Mouse (Mus musculus) heart, embryonic 13.5 days (tissue): ENCODE data around the gene Tle3. TPM values are rescaled to one million over a fixed set of nuclear protein-coding genes. Genes with fewer than 3 reads are reported as not detected.

Experiments
- ATAC-seq: fragments of 200-750 bp; cut with Nextera tagmentation; 2 replicates; pipeline ENCODE4 v1.8.0; 2017; ENCODE audit warnings: moderate TSS enrichment; ENCODE audit not compliant: insufficient number of reproducible peaks, low FRiP score, low TSS enrichment; ENCODE audit errors: extremely low read depth
- H3K27ac ChIP-seq: fragments of 300-500 bp; sonication (generic); replicated peaks from 2 replicates; pipeline ENCODE4 v1.5.1; 2015; ENCODE audit warnings: moderate library complexity, mild to moderate bottlenecking, inconsistent platforms
- H3K27me3 ChIP-seq: fragments of 300-500 bp; sonication (generic); replicated peaks from 2 replicates; pipeline ENCODE4 v1.6.1; 2015; ENCODE audit warnings: mild to moderate bottlenecking, inconsistent platforms
- H3K36me3 ChIP-seq: fragments of 300-500 bp; sonication (generic); 2 replicates; pipeline ENCODE4 v1.6.1; 2015; ENCODE audit warnings: mild to moderate bottlenecking, inconsistent platforms
- H3K4me1 ChIP-seq: fragments of 300-500 bp; sonication (generic); 2 replicates; pipeline ENCODE4 v1.6.1; 2015; ENCODE audit warnings: inconsistent platforms
- H3K4me2 ChIP-seq: fragments of 300-500 bp; sonication (generic); 2 replicates; pipeline ENCODE4 v1.6.1; 2015; ENCODE audit warnings: inconsistent platforms, mild to moderate bottlenecking, moderate library complexity
- H3K4me3 ChIP-seq: fragments of 300-500 bp; sonication (generic); 2 replicates; pipeline ENCODE4 v1.5.1; 2015; ENCODE audit warnings: moderate library complexity, mild to moderate bottlenecking, inconsistent platforms
- H3K9ac ChIP-seq: fragments of 300-500 bp; sonication (generic); 2 replicates; pipeline ENCODE4 v1.6.1; 2015; ENCODE audit warnings: inconsistent platforms, mild to moderate bottlenecking, moderate library complexity
- H3K9me3 ChIP-seq: fragments of 300-500 bp; sonication (generic); 2 replicates; pipeline ENCODE4 v1.6.1; 2016; ENCODE audit warnings: inconsistent platforms
- WGBS: fragments of 180-500 bp; shearing (Covaris S2); methylation state at CpG from one replicate; pipeline ENCODE4 v1.1.7; 2015; ENCODE audit warnings: mixed read lengths; 5-methylcytosine and 5-hydroxymethylcytosine counted together
- polyA plus RNA-seq: library from polyadenylated mRNA; unstranded; fragments of >200 nt; fragmentation: Nextera tagmentation; extraction: Ambion mirVana; gene quantifications from 2 replicates; pipeline ENCODE4 v1.2.1, GENCODE M21; 2015

Gene Tle3
- polyA plus RNA-seq: 7.3 and 9.1 TPM in 2 replicates

DNA sequence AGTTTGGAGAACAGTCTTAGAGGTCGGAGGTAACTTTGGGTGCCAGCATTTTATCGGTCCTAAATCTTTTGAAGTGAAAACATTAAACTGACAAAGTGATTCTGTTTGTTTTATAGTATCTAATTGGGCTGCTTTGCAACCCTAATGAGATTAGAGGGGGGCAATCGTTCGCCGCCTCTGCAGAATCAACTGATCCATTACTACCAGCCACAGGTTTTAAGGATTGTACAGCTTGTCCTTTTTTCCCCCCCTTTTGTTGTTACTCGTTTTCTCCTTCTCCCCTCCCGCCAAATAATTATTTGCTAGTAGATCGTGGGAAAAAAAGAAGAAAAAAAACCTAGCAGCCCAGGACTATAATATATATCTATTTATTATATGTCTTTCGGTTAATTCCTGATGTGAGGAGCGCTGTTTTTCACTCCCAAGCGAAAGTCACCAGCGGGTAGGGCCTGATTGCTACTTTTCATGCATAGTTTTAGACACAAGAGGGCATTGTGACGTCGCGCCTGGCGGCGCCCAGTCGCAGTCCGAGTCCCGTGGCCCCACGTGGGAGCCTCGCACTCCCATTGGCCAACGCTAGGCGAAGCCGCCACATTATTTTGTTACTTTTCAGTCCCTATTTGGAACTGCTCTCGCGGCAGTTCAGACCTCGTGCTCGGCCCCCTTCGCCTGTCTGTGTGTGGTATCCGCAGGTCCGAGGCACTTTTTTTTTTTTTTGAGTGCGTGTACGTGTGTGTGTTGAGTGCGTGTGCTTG is at the start of gene Tle3:
Gene Tle3, plus strand, starts transcription at position 612 of the 755 bp plus-strand sequence.
- peak; percentile 61 for ATAC-seq
- Histone ChIP-seq H3K4me1 (peaks cover 82% of the 10 kb centered on the region), H3K27me3 (peaks cover 49% of the 10 kb centered on the region), H3K4me3 (peak within 1 kb of the TSS; percentile 81), H3K4me2 (peak within 1 kb of the TSS; percentile 96), H3K27ac (peak within 1 kb of the TSS; percentile 87), H3K36me3 (peaks cover 14% of the 10 kb centered on the region), H3K9me3 (no peaks in the 10 kb centered on the region), H3K9ac (peak within 1 kb of the TSS; percentile 95)
- under 1% methylated on average over 35 of the region's 35 CpGs for WGBS

DNA sequence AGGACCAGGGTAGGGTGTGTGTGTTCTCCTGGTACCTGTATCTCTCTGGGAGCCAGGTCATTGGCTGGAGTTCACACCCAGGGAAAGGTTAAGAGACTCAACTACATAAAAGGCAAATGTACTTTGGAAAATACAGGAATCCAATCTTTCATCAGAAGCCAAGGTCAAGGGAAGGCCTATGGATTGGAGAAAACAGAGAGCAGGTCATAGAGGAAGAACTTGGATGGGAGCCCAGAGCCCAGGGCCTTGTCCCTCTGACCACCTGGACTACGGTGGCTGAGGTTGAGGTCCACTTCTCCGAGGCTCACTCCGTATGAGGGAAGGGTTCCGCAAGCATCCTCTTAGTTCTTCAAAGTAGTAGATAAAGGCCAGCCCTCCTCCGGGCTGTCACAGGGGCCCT is 48.9 kb upstream of the Tle3 start:
- Histone ChIP-seq H3K9me3 (no peaks in the 10 kb centered on the region), H3K4me1 (peaks cover 49% of the 10 kb centered on the region), H3K9ac (no peak overlapping the region), H3K27me3 (peaks cover 100% of the 10 kb centered on the region), H3K4me2 (no peak overlapping the region), H3K4me3 (no peak overlapping the region), H3K36me3 (no peaks in the 10 kb centered on the region), H3K27ac (no peak overlapping the region)
- ATAC-seq: no peak
- 58% methylated on average over 5 of the region's 5 CpGs for WGBS

DNA sequence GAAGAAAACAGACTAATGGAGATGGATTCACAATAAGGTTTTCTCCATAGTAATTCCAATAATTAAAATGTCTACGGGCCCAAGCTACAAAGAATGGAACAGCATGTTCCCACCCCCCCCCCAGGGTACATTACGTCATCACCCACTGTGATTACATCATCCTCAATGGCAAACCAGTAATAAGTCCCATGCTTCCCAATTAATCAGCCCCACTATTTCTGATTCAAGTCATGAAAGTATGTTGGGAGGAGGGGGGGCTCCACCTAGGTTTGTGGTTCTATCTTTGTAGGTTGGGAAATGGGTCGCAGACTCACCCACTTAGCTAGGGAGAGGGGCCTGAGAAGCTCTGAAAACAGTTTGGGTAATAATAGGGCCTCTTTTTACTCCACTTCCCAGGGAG is 48.3 kb upstream of the Tle3 start:
- Histone ChIP-seq H3K27ac (no peak overlapping the region), H3K4me1 (peaks cover 49% of the 10 kb centered on the region), H3K9me3 (no peaks in the 10 kb centered on the region), H3K4me2 (no peak overlapping the region), H3K4me3 (no peak overlapping the region), H3K36me3 (no peaks in the 10 kb centered on the region), H3K27me3 (peaks cover 100% of the 10 kb centered on the region), H3K9ac (no peak overlapping the region)
- ATAC-seq: no peak
- WGBS: 74% methylated on average over 3 of the region's 3 CpGs

DNA sequence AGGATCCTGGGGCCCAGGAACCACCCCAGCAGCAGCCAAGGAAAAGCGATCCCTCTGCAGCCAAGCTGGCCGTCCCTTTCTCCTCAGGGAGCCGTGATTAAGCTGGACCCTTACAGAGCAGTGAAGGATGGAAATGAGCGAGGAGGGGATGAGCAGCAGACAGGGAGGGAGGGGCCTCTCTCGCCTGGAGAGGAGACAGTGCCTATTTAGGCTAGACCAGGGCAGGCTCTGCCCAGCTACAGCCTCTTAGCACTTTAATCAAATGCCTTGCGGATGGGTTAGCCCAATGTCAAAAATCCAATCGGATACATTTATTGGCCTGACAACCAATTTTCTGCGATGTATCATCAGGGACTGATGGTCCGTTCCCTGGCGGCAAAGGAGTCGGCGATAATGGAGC is 47.8 kb upstream of the Tle3 start:
- Histone ChIP-seq H3K4me1 (peaks cover 49% of the 10 kb centered on the region), H3K4me3 (no peak overlapping the region), H3K4me2 (no peak overlapping the region), H3K9me3 (no peaks in the 10 kb centered on the region), H3K27ac (no peak overlapping the region), H3K36me3 (no peaks in the 10 kb centered on the region), H3K9ac (no peak overlapping the region), H3K27me3 (peaks cover 100% of the 10 kb centered on the region)
- no peak for ATAC-seq
- WGBS: 17% methylated on average over 12 of the region's 12 CpGs

DNA sequence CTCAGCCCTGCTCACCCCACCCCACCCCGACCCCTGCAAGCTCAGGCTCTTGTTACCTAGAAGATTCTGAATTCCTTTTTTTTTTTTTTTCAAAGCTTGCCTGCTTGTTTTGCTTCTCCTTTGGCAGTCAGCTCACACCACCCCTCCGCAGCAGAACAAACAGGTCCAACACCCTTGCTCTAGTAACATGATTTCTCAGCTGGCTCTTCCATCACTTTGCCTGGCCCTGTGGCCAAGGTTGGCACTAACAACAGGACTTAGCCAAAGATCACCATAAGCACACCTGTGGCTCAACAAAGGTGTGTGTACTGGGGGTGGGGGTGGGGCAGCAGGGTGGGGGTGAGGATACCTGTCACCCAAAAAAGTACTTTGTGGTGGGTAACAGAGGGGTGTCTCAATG is 47.2 kb upstream of the Tle3 start:
- H3K36me3 ChIP-seq: no peaks in the 10 kb centered on the region
- no peaks in the 10 kb centered on the region for H3K9me3 ChIP-seq
- no peak overlapping the region for H3K4me3 ChIP-seq
- H3K4me1 ChIP-seq: peaks cover 49% of the 10 kb centered on the region
- no peak overlapping the region for H3K4me2 ChIP-seq
- WGBS: 30% methylated on average over 2 of the region's 2 CpGs
- peaks cover 100% of the 10 kb centered on the region for H3K27me3 ChIP-seq
- no peak overlapping the region for H3K9ac ChIP-seq
- no peak for ATAC-seq
- H3K27ac ChIP-seq: no peak overlapping the region

DNA sequence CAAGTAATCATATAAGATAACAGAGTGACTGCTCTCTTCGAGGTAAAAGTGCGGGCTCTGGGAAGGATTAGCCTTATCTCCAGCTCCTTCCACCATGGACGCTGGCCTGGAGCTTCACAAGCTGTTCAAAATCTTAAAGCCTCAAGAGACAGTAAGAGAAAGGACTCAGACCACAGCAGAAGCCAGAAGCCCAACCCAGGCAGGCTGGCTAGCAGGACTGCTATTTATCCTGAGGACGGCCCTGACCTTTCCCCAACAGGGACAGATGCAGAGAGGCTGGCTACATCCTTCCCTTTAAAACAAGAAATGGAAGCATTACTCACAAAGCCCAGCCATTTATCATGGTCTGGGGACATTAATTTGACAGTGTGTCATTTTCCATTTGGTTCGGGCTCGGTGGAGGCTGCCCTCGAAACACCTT is 46.2 kb upstream of the Tle3 start:
- H3K4me2 ChIP-seq: no peak overlapping the region
- peaks cover 100% of the 10 kb centered on the region for H3K27me3 ChIP-seq
- 10% methylated on average over 7 of the region's 7 CpGs for WGBS
- no peak overlapping the region for H3K9ac ChIP-seq
- H3K4me3 ChIP-seq: no peak overlapping the region
- H3K36me3 ChIP-seq: no peaks in the 10 kb centered on the region
- ATAC-seq: no peak
- H3K4me1 ChIP-seq: peaks cover 49% of the 10 kb centered on the region
- H3K27ac ChIP-seq: no peak overlapping the region
- H3K9me3 ChIP-seq: no peaks in the 10 kb centered on the region

DNA sequence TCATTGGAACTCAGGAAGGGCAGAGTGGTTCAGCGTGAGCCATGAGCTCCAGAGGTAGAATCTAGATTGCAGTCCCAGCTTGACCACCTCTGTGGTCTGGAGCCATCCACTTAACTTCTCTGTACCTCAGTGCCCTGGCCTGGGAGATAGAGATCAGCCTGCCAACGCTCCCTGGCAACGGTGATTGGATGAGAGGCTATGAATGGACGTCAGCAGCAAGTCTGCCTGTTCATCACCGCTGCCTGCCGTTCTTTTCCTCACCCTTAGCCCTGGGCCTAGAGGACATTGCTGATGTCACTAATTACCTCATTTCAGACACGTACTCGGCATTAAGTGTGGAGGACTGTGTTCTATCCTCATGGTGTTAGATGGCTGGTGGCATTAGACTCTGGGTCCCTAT is 45.2 kb upstream of the Tle3 start:
- Histone ChIP-seq H3K36me3 (no peaks in the 10 kb centered on the region), H3K27me3 (peaks cover 100% of the 10 kb centered on the region), H3K4me1 (peaks cover 43% of the 10 kb centered on the region), H3K9me3 (no peaks in the 10 kb centered on the region), H3K9ac (no peak overlapping the region), H3K27ac (no peak overlapping the region), H3K4me2 (no peak overlapping the region), H3K4me3 (no peak overlapping the region)
- WGBS: 49% methylated on average over 8 of the region's 8 CpGs
- no peak for ATAC-seq

DNA sequence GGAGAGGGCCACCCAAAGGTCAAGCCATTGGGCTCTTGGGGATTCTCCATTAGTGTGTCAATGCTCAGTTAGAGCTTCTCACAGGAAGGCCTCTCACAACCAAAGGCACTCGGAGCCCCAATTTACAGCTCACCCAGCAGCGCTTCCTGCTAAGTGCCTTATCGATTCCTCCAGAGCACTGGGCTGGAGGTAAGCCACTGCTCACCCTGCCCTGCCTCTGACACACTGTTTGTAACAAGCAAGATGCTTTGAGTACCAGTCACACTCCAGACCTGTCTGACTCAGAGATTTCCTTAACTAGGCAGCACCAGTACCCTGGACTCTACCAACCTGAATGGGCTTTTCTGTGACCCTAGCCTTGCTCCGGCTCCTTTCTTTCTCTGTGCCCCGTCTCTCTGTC is 44.0 kb upstream of the Tle3 start:
- H3K4me3 ChIP-seq: no peak overlapping the region
- no peaks in the 10 kb centered on the region for H3K36me3 ChIP-seq
- H3K4me1 ChIP-seq: peaks cover 31% of the 10 kb centered on the region
- 55% methylated on average over 5 of the region's 5 CpGs for WGBS
- ATAC-seq: no peak
- H3K9ac ChIP-seq: no peak overlapping the region
- H3K9me3 ChIP-seq: no peaks in the 10 kb centered on the region
- peaks cover 100% of the 10 kb centered on the region for H3K27me3 ChIP-seq
- no peak overlapping the region for H3K4me2 ChIP-seq
- H3K27ac ChIP-seq: no peak overlapping the region

DNA sequence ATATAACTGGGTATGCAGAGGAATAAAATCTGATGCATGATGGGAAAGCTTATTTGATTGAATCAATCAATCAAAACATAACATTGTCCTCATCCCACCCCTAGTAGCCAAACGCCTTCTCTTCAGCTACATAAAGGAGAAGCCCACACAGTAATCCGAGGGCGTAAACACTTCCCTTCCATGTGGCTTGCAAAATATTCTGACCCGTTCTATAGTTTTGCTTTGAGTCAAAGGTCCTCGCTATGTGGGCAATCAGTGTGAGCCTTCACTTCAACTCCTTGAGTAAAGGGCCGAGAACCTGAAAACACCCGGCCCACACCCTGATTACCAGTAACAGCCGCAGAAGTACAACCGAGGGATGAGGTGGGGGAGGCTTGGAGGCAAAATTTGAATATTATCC is 41.4 kb upstream of the Tle3 start:
- 81% methylated on average over 9 of the region's 9 CpGs for WGBS
- Histone ChIP-seq H3K9ac (no peak overlapping the region), H3K36me3 (no peaks in the 10 kb centered on the region), H3K4me1 (peaks cover 15% of the 10 kb centered on the region), H3K9me3 (no peaks in the 10 kb centered on the region), H3K4me3 (no peak overlapping the region), H3K4me2 (no peak overlapping the region), H3K27ac (no peak overlapping the region), H3K27me3 (peaks cover 100% of the 10 kb centered on the region)
- ATAC-seq: no peak

DNA sequence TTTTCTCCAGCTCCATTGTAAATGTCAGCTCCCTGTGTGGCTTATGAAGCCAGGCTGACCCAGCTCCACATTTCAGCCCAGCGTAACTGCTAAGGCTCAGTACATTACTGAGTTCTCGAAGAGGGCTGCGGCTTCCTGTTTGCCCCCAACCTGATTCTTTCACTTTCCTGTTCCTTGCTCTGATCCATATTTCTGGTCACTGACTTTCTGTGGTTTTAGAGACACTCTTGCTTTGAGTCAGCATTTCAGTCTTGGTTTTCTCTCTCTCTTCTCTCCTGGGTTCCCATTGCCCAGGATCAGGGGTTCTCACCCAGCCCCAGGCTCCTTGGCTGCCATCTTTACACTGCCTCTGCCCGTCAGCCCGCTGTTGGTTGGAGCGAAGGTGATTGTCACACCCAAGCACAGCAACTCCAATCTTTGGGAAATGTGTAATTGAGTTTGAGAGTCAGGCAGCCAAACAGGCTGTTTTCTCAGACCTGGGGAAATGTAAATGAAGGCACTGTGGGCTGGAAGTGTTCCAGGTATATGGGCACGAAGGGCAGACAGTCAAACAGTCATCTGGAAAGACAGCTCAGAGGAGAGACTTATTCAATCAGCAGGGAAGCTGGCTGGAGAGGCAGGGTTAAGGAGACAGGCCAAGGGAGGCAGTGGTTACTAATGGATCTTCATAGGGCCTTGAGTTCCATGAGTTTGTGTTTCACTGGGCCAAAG is 39.8 kb upstream of the Tle3 start:
- Histone ChIP-seq H3K4me3 (no peak overlapping the region), H3K27ac (no peak overlapping the region), H3K4me2 (no peak overlapping the region), H3K9ac (no peak overlapping the region), H3K4me1 (peaks cover 15% of the 10 kb centered on the region), H3K9me3 (no peaks in the 10 kb centered on the region), H3K36me3 (no peaks in the 10 kb centered on the region), H3K27me3 (peaks cover 93% of the 10 kb centered on the region)
- ATAC-seq: no peak
- WGBS: 82% methylated on average over 7 of the region's 7 CpGs

DNA sequence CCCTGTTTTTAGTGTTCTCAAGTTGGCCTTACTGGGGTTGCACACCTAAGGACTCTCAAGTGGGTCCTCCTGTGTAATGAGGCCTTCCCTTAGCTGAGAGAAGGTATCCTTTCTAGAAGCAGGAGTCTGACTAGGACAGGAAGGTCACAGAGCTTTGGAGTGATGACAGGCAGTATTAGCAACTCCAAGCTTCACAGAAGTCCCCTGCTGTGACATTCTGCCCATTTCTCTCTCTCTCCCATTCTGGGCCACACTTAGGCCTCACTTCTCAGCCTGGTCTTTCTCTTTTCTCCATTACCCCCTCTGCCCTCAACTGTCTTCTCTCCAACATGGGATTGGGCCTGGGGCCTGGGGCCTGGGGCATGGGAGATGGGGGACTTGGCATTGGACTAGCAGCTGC is 36.0 kb upstream of the Tle3 start:
- Histone ChIP-seq H3K36me3 (no peaks in the 10 kb centered on the region), H3K4me3 (no peak overlapping the region), H3K9me3 (no peaks in the 10 kb centered on the region), H3K4me1 (peaks cover 36% of the 10 kb centered on the region), H3K9ac (no peak overlapping the region), H3K27me3 (peaks cover 90% of the 10 kb centered on the region), H3K4me2 (no peak overlapping the region), H3K27ac (no peak overlapping the region)
- ATAC-seq: no peak
